In the genomic region with DNA sequence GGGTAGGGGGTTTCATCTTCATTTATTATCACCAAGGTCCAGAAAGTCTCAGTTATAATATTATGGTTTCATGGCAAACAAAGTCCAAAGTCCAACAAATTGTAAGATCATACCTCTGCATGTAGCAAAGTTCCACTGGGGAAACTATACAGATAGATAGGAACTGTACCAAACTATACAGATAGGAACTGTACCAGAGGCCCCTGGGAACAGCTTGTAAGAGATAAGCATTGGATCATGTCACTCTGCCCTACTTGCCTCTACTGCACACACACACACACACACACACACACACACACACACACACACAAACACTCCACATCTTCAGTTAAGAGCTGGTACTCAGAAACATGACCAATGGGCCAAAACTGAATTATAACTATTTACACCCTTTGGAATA, we compare ENCODE assay signal across 26 mouse cellular contexts. TPM values are rescaled to one million over a fixed set of nuclear protein-coding genes. Genes with fewer than 3 reads are reported as not detected.
A peak's percentile ranks its signal among the peaks of the same experiment; 100 is the strongest.
DNase-seq lines count a peak whose midpoint lies in the region; ATAC-seq and TF ChIP-seq lines count a peak whose summit lies in the region.
"Had no signal": no experiment of that assay in that cellular context is flagged by ENCODE, and none has a peak within 500 bp of the region (broad histone marks: within the 10 kb centered on the region; RNA-seq: fewer than 3 reads in every experiment).

No protein-coding gene starts in this region.

- no peak overlapping the region; the same call in 1 of the 2 replicates for H3K4me3 ChIP-seq in G1E (ENCODE audit: low read depth, low read length)
- H3K4me3 ChIP-seq in intestine, embryonic 15.5 days (replicated peaks), result no peak overlapping the region
- H3K4me3 ChIP-seq in liver, embryonic 12.5 days, result peak overlapping the region; percentile 19; the same call in 1 of the 2 replicates
- H3K4me3 ChIP-seq in liver, postnatal 0 days (ENCODE audit: low read depth, low read length), result no peak overlapping the region
- H3K4me3 ChIP-seq in heart, embryonic 10.5 days, result no peak overlapping the region
- H3K4me3 ChIP-seq: forebrain, embryonic 15.5 days; heart, adult 2 months; heart, embryonic 13.5 days; hindbrain, embryonic 15.5 days; midbrain, embryonic 12.5 days; neural tube, embryonic 12.5 days had no signal

- peak; percentile 28 for DNase-seq in G1E (ENCODE audit: low spot score)
- DNase-seq in liver, postnatal 0 days, result no peak
- DNase-seq in testis, postnatal 10 days (ENCODE audit: low spot score), result no peak
- DNase-seq in right cerebral cortex, adult 2 months (ENCODE audit: low spot score in 2 of 2), result no peak
- DNase-seq in layer of hippocampus, postnatal 14 days (ENCODE audit: low spot score in 2 of 2), result no peak
- no peak for DNase-seq in heart, embryonic 10.5 days (ENCODE audit: low spot score)
- DNase-seq: adrenal gland, postnatal 36 days; cerebellum, adult 8-10 months; cerebellum, postnatal 25 days; heart, adult 2 months; heart, postnatal 10 days; kidney, adult 8-10 months; kidney, postnatal 10 days; layer of hippocampus, adult 9-11 months; lung, adult 2 months; lung, postnatal 10 days had no signal

- H3K9ac ChIP-seq in intestine, embryonic 15.5 days, result no peak overlapping the region
- H3K9ac ChIP-seq in liver, embryonic 12.5 days, result no peak overlapping the region
- H3K9ac ChIP-seq in liver, postnatal 0 days (replicated peaks), result no peak overlapping the region
- H3K9ac ChIP-seq: forebrain, embryonic 15.5 days; heart, embryonic 13.5 days; hindbrain, embryonic 15.5 days; limb, embryonic 13.5 days; midbrain, embryonic 12.5 days; neural tube, embryonic 12.5 days had no signal

- H3K9me3 ChIP-seq in G1E (replicated peaks), result no peaks in the 10 kb centered on the region
- no peaks in the 10 kb centered on the region for H3K9me3 ChIP-seq in intestine, embryonic 15.5 days
- no peaks in the 10 kb centered on the region for H3K9me3 ChIP-seq in liver, embryonic 12.5 days (replicated peaks)
- H3K9me3 ChIP-seq in liver, postnatal 0 days (ENCODE audit: low read length), result no peaks in the 10 kb centered on the region
- no peaks in the 10 kb centered on the region for H3K9me3 ChIP-seq in heart, embryonic 10.5 days
- H3K9me3 ChIP-seq: forebrain, embryonic 10.5 days; forebrain, embryonic 15.5 days; heart, embryonic 13.5 days; hindbrain, embryonic 15.5 days; limb, embryonic 13.5 days; midbrain, embryonic 12.5 days; neural tube, embryonic 12.5 days had no signal

- no peaks in the 10 kb centered on the region for H3K27me3 ChIP-seq in G1E (ENCODE audit: insufficient read depth, low read length)
- no peaks in the 10 kb centered on the region for H3K27me3 ChIP-seq in intestine, embryonic 15.5 days (replicated peaks)
- no peaks in the 10 kb centered on the region for H3K27me3 ChIP-seq in liver, embryonic 12.5 days (replicated peaks)
- no peaks in the 10 kb centered on the region for H3K27me3 ChIP-seq in liver, postnatal 0 days (ENCODE audit: insufficient read depth, low read length)
- H3K27me3 ChIP-seq in heart, embryonic 10.5 days (ENCODE audit: insufficient read depth, poor library complexity, severe bottlenecking), result no peaks in the 10 kb centered on the region
- H3K27me3 ChIP-seq: forebrain, embryonic 15.5 days; heart, embryonic 13.5 days; hindbrain, embryonic 15.5 days; limb, embryonic 13.5 days; midbrain, embryonic 12.5 days; neural tube, embryonic 12.5 days had no signal

- peak; percentile 61 for ATAC-seq in G1E (ENCODE audit: extremely low read depth, insufficient number of reproducible peaks, low FRiP score, poor library complexity, severe bottlenecking)
- ATAC-seq in intestine, embryonic 15.5 days, result peak; percentile 32; the same call in 1 of the 2 replicates
- ATAC-seq in liver, embryonic 12.5 days, result peak; percentile 74
- no peak for ATAC-seq in liver, postnatal 0 days
- ATAC-seq: forebrain, embryonic 15.5 days; inflammation-experienced regulatory T-cells, adult 6 months had no signal

- peaks cover 55% of the 10 kb centered on the region for H3K4me1 ChIP-seq in G1E (ENCODE audit: insufficient read depth, low read depth, low read length)
- 0 out of 2 replicates have a peak, but pooled peaks cover 2% of the 10 kb centered on the region for H3K4me1 ChIP-seq in intestine, embryonic 15.5 days (replicated peaks)
- peaks cover 52% of the 10 kb centered on the region for H3K4me1 ChIP-seq in liver, embryonic 12.5 days
- peaks cover 20% of the 10 kb centered on the region for H3K4me1 ChIP-seq in liver, postnatal 0 days (ENCODE audit: insufficient read depth)
- H3K4me1 ChIP-seq in heart, embryonic 10.5 days, result peaks cover 10% of the 10 kb centered on the region

- peaks cover under 1% of the 10 kb centered on the region for H3K36me3 ChIP-seq in G1E (replicated peaks)
- H3K36me3 ChIP-seq in intestine, embryonic 15.5 days, result no peaks in the 10 kb centered on the region
- no peaks in the 10 kb centered on the region for H3K36me3 ChIP-seq in liver, embryonic 12.5 days
- no peaks in the 10 kb centered on the region for H3K36me3 ChIP-seq in liver, postnatal 0 days (replicated peaks; ENCODE audit: insufficient read depth, low read length)
- no peaks in the 10 kb centered on the region for H3K36me3 ChIP-seq in heart, embryonic 10.5 days
- H3K36me3 ChIP-seq: forebrain, embryonic 10.5 days; forebrain, embryonic 15.5 days; hindbrain, embryonic 15.5 days; limb, embryonic 13.5 days; midbrain, embryonic 12.5 days; neural tube, embryonic 12.5 days had no signal

- no peak overlapping the region for H3K27ac ChIP-seq in intestine, embryonic 15.5 days
- peak overlapping the region; percentile 97 for H3K27ac ChIP-seq in liver, embryonic 12.5 days
- no peak overlapping the region for H3K27ac ChIP-seq in liver, postnatal 0 days (ENCODE audit: low read depth)
- H3K27ac ChIP-seq in heart, embryonic 10.5 days, result no peak overlapping the region
- H3K27ac ChIP-seq: forebrain, embryonic 10.5 days; forebrain, embryonic 15.5 days; heart, adult 2 months; limb, embryonic 13.5 days; midbrain, embryonic 12.5 days; neural tube, embryonic 12.5 days had no signal

- peak; percentile 66 for TF ChIP-seq EP300 in liver, postnatal 0 days (IDR thresholded peaks at IDR 0.05; ENCODE audit: low read depth)

- no peak overlapping the region for H3K4me2 ChIP-seq in intestine, embryonic 15.5 days (replicated peaks)
- peak overlapping the region; percentile 78 for H3K4me2 ChIP-seq in liver, embryonic 12.5 days
- peak overlapping the region; percentile 29; the same call in 1 of the 2 replicates for H3K4me2 ChIP-seq in liver, postnatal 0 days (ENCODE audit: low read depth, low read length)
- H3K4me2 ChIP-seq: forebrain, embryonic 15.5 days; limb, embryonic 13.5 days; midbrain, embryonic 12.5 days; neural tube, embryonic 12.5 days had no signal

- TF ChIP-seq CTCF in G1E (IDR thresholded peaks at IDR 0.05; ENCODE audit: low read depth, low read length), result no peak
- no peak for TF ChIP-seq CTCF in liver, postnatal 0 days (IDR thresholded peaks at IDR 0.05; ENCODE audit: low read depth)

RNA-seq across cellular contexts. Expression of gene Tfg, which starts 1.8 kb away (rescaled TPM):
- total RNA-seq in G1E (2014; fragmentation: Nextera tagmentation) (324 and 389 TPM in 2 replicates), G1E (2017) (103 and 112 TPM in 2 replicates)
- polyA plus RNA-seq in G1E (2012), result 60.8 and 80.6 TPM in 2 replicates
- 225 and 226 TPM in 2 replicates for polyA plus RNA-seq in intestine, embryonic 15.5 days (2015; fragmentation: Nextera tagmentation; extraction: Ambion mirVana)
- polyA plus RNA-seq in liver, embryonic 12.5 days (2016; fragmentation: Nextera tagmentation; extraction: Ambion mirVana), result 94.7 and 95.9 TPM in 2 replicates
- 53.9 and 54.1 TPM in 2 replicates for polyA plus RNA-seq in liver, postnatal 0 days (2015; fragmentation: Nextera tagmentation; extraction: Ambion mirVana)
- 10 to 100 TPM; 68.8 to 71.6 TPM for total RNA-seq in layer of hippocampus, postnatal 14 days (2021)
- 151 and 158 TPM in 2 replicates for polyA plus RNA-seq in heart, embryonic 10.5 days (2016; fragmentation: Nextera tagmentation; extraction: Ambion mirVana)
